10 mouse cellular contexts compared by ENCODE assay signal in the genomic region with DNA sequence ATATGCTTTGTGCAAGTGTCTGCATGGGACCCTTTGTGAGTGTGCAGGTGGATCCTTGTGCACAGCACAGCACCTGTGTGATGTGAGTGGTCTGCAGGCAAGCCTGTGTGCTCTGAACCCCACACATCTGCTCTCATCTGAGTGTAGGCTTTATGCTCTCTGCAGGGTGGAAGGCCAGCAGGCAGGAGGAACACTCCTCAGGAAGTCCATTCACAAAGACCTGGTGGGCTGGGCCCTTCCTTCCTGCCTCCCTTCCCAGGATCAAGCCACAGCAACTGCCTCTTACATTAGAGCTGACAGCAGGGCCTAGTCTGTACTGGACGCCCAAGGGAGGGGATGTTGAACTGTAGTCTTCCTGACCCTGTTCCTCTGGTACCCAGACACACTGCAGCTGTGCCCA. TPM values are rescaled to one million over a fixed set of nuclear protein-coding genes. Genes with fewer than 3 reads are reported as not detected.
DNase-seq lines count a peak whose midpoint lies in the region; ATAC-seq and TF ChIP-seq lines count a peak whose summit lies in the region.
"Had no signal": no experiment of that assay in that cellular context is flagged by ENCODE, and none has a peak within 500 bp of the region (broad histone marks: within the 10 kb centered on the region; RNA-seq: fewer than 3 reads in every experiment).

No protein-coding gene starts in this region.

- peak overlapping the region; percentile 45 for H3K4me3 ChIP-seq in E14TG2a.4 (replicated peaks; ENCODE audit: low read length)
- no peak overlapping the region for H3K4me3 ChIP-seq in liver, embryonic 15.5 days (replicated peaks)

- H3K27me3 ChIP-seq in E14TG2a.4 (ENCODE audit: insufficient read depth, low read length) = peaks cover 2% of the 10 kb centered on the region; the same call in 1 of the 2 replicates
- no peaks in the 10 kb centered on the region for H3K27me3 ChIP-seq in liver, embryonic 15.5 days

- no peak for TF ChIP-seq CTCF in E14TG2a.4 (conservative IDR thresholded peaks at IDR 0.05; ENCODE audit: low read length)

- peak; percentile 46 for DNase-seq in adrenal gland, adult 2 months
- DNase-seq in adrenal gland, postnatal 25 days = no peak
- DNase-seq in heart, postnatal 4 days = peak; percentile 62
- no peak for DNase-seq in ovary, adult 18-20 months (ENCODE audit: low spot score)
- no peak for DNase-seq in right cerebral cortex, adult 18-20 months
- no peak for DNase-seq in cerebellum, postnatal 36 days

- no peaks in the 10 kb centered on the region for H3K9me3 ChIP-seq in E14TG2a.4 (ENCODE audit: low read length)
- H3K9me3 ChIP-seq in liver, embryonic 15.5 days (replicated peaks) = no peaks in the 10 kb centered on the region

- peaks cover 33% of the 10 kb centered on the region for H3K4me1 ChIP-seq in E14TG2a.4 (replicated peaks; ENCODE audit: low read depth, low read length)
- peaks cover 75% of the 10 kb centered on the region for H3K4me1 ChIP-seq in liver, embryonic 15.5 days (replicated peaks)

- peak overlapping the region; percentile 98 for H3K27ac ChIP-seq in liver, embryonic 15.5 days (replicated peaks)

- no peak overlapping the region for H3K4me2 ChIP-seq in liver, embryonic 15.5 days

- H3K36me3 ChIP-seq in E14TG2a.4 (ENCODE audit: insufficient read depth, low read length) = no peaks in the 10 kb centered on the region
- no peaks in the 10 kb centered on the region for H3K36me3 ChIP-seq in liver, embryonic 15.5 days (replicated peaks)

- WGBS in liver, embryonic 15.5 days (ENCODE audit: insufficient replicate concordance) = 13% methylated on average over 1 of the region's 1 CpGs

- peak overlapping the region; percentile 67; the same call in 1 of the 2 replicates for H3K9ac ChIP-seq in liver, embryonic 15.5 days

- no peak for ATAC-seq in liver, embryonic 15.5 days (ENCODE audit: insufficient read depth)

RNA-seq across cellular contexts. Expression of a gene that starts 1.1 kb away (rescaled TPM):
- total RNA-seq in adrenal gland, adult 2 months (2021) = not detected
- not detected in 2 replicates for polyA plus RNA-seq in adrenal gland, adult 2 months (2012; rRNA removed)
- total RNA-seq in adrenal gland, postnatal 25 days (2021) = not detected in 2 replicates
- not detected for total RNA-seq in heart, postnatal 4 days (2021)
- not detected in 2 replicates for polyA plus RNA-seq in liver, embryonic 15.5 days (2015; fragmentation: Nextera tagmentation; extraction: Ambion mirVana)
- total RNA-seq: left cerebral cortex, postnatal 10 days had no signal
- polyA plus RNA-seq: brain, embryonic 14.5 days had no signal

RNA-seq across cellular contexts. Expression of a gene that starts 7.3 kb away (rescaled TPM):
- total RNA-seq in adrenal gland, adult 2 months (2021) = 10 to 100 TPM in 1 of 2 experiments, 1 to 10 TPM in 1; 6.9 to 12.6 TPM
- 9.4 and 16.4 TPM in 2 replicates for polyA plus RNA-seq in adrenal gland, adult 2 months (2012; rRNA removed)
- 10.8 and 12.2 TPM in 2 replicates for total RNA-seq in adrenal gland, postnatal 25 days (2021)
- total RNA-seq in heart, postnatal 4 days (2021) = 10 to 100 TPM; 40.3 to 40.6 TPM
- polyA plus RNA-seq in liver, embryonic 15.5 days (2015; fragmentation: Nextera tagmentation; extraction: Ambion mirVana) = 1.8 and 1.9 TPM in 2 replicates

RNA-seq across cellular contexts. Expression of a gene that starts 25.5 kb away (rescaled TPM):
- 100 to 1,000 TPM; 114 to 123 TPM for total RNA-seq in adrenal gland, adult 2 months (2021)
- 195 and 319 TPM in 2 replicates for polyA plus RNA-seq in adrenal gland, adult 2 months (2012; rRNA removed)
- 59.8 and 74.8 TPM in 2 replicates for total RNA-seq in adrenal gland, postnatal 25 days (2021)
- total RNA-seq in heart, postnatal 4 days (2021) = 10 to 100 TPM; 23.4 to 26.0 TPM
- 135 and 147 TPM in 2 replicates for polyA plus RNA-seq in liver, embryonic 15.5 days (2015; fragmentation: Nextera tagmentation; extraction: Ambion mirVana)

RNA-seq across cellular contexts. Expression of a gene that starts 45.5 kb away (rescaled TPM):
- 10 to 100 TPM; 47.7 to 88.5 TPM for total RNA-seq in adrenal gland, adult 2 months (2021)
- polyA plus RNA-seq in adrenal gland, adult 2 months (2012; rRNA removed) = 94.5 and 107 TPM in 2 replicates
- 52.9 and 66.5 TPM in 2 replicates for total RNA-seq in adrenal gland, postnatal 25 days (2021)
- total RNA-seq in heart, postnatal 4 days (2021) = 10 to 100 TPM; 76.5 to 78.4 TPM
- polyA plus RNA-seq in liver, embryonic 15.5 days (2015; fragmentation: Nextera tagmentation; extraction: Ambion mirVana) = 4.1 and 5.4 TPM in 2 replicates

RNA-seq across cellular contexts. Expression of a gene that starts 47.8 kb away (rescaled TPM):
- total RNA-seq in adrenal gland, adult 2 months (2021) = 1 to 10 TPM; 4.1 to 6.6 TPM
- polyA plus RNA-seq in adrenal gland, adult 2 months (2012; rRNA removed) = 17.9 and 19.8 TPM in 2 replicates
- 2.6 and 2.7 TPM in 2 replicates for total RNA-seq in adrenal gland, postnatal 25 days (2021)
- total RNA-seq in heart, postnatal 4 days (2021) = under 1 TPM; 0.52 to 0.79 TPM
- 1.5 and 1.7 TPM in 2 replicates for polyA plus RNA-seq in liver, embryonic 15.5 days (2015; fragmentation: Nextera tagmentation; extraction: Ambion mirVana)

Comparison
In these comparisons a context has a peak if more than half of its experiments do, and no peak if none do; other contexts are left out.
1. DNase-seq: peak in adrenal gland, adult 2 months (single experiment) and heart, postnatal 4 days (single experiment); none in adrenal gland, postnatal 25 days (single experiment), ovary, adult 18-20 months (single experiment), right cerebral cortex, adult 18-20 months (single experiment) and cerebellum, postnatal 36 days (0 of 2).